Mouse (Mus musculus): ENCODE measurements around the gene Rassf1. TPM values are rescaled to one million over a fixed set of nuclear protein-coding genes. Genes with fewer than 3 reads are reported as not detected.

Rassf1 gene
- polyA plus RNA-seq, 1 experiment from 2014 or later, result 44.0 TPM

GRCm38 (mm10) chr9:107538711-107539110 lies 12.6 kb upstream of the Rassf1 start:
- Histone ChIP-seq H3K4me1 (ENCODE audit: control insufficient read depth, insufficient read depth, low read length) (peaks cover 34% of the 10 kb centered on the region), H3K36me3 (ENCODE audit: control insufficient read depth, insufficient read depth, low read length) (peaks cover 5% of the 10 kb centered on the region; the same call in 1 of the 2 replicates), H3K4me3 (ENCODE audit: low read depth, low read length) (no peak overlapping the region), H3K27ac (ENCODE audit: low read depth, low read length) (no peak overlapping the region), H3K27me3 (ENCODE audit: control insufficient read depth, insufficient read depth, low read length) (no peaks in the 10 kb centered on the region), H3K9me3 (ENCODE audit: control insufficient read depth, low read length) (no peaks in the 10 kb centered on the region), H3K4me2 (no peak overlapping the region), H3K9ac (ENCODE audit: low read length) (no peak overlapping the region)
- 97% methylated on average over 3 of the region's 3 CpGs for WGBS
- no peak for ATAC-seq (ENCODE audit: low FRiP score)
- DNase-seq (ENCODE audit: low spot score, missing footprints), result no peak

DNA sequence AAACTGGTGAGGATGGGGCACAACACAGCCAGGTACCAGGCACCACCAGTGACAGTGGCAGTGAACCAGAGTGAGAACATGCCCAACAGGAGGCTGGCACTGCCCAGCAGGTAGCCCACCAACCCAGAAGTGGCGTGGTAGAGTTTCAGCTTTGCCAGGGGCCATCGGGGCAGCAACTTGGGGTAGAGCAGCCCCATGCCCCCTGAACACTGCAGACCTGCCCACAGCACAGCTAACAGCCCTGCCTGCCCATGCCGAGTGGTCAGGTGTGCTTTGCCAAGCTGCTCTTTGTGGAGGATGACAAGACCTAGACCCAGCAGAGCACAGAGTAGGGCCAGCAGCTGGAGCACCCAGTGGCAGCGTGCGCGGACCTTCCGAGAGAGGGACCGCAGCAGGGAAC lies 11.4 kb upstream of the Rassf1 start:
- H3K27me3 ChIP-seq (ENCODE audit: control insufficient read depth, insufficient read depth, low read length), result no peaks in the 10 kb centered on the region
- H3K36me3 ChIP-seq (ENCODE audit: control insufficient read depth, insufficient read depth, low read length), result peaks cover 14% of the 10 kb centered on the region
- H3K4me2 ChIP-seq, result no peak overlapping the region
- no peak for DNase-seq (ENCODE audit: low spot score, missing footprints)
- WGBS, result 91% methylated on average over 8 of the region's 8 CpGs
- H3K4me3 ChIP-seq (ENCODE audit: low read depth, low read length), result no peak overlapping the region
- H3K9me3 ChIP-seq (ENCODE audit: control insufficient read depth, low read length), result no peaks in the 10 kb centered on the region
- H3K27ac ChIP-seq (ENCODE audit: low read depth, low read length), result no peak overlapping the region
- no peak overlapping the region for H3K9ac ChIP-seq (ENCODE audit: low read length)
- peaks cover 34% of the 10 kb centered on the region for H3K4me1 ChIP-seq (ENCODE audit: control insufficient read depth, insufficient read depth, low read length)
- ATAC-seq (ENCODE audit: low FRiP score), result no peak

- Histone ChIP-seq H3K27ac (ENCODE audit: low read depth, low read length) (no peak overlapping the region), H3K27me3 (ENCODE audit: control insufficient read depth, insufficient read depth, low read length) (no peaks in the 10 kb centered on the region), H3K36me3 (ENCODE audit: control insufficient read depth, insufficient read depth, low read length) (peaks cover 14% of the 10 kb centered on the region), H3K9me3 (ENCODE audit: control insufficient read depth, low read length) (no peaks in the 10 kb centered on the region), H3K9ac (ENCODE audit: low read length) (no peak overlapping the region), H3K4me3 (ENCODE audit: low read depth, low read length) (no peak overlapping the region), H3K4me1 (ENCODE audit: control insufficient read depth, insufficient read depth, low read length) (peaks cover 29% of the 10 kb centered on the region), H3K4me2 (no peak overlapping the region)
- ATAC-seq (ENCODE audit: low FRiP score), result no peak
- no peak for DNase-seq (ENCODE audit: low spot score, missing footprints)
- WGBS, result 85% methylated on average over 4 of the region's 4 CpGs
Observed at GRCm38 (mm10) chr9:107540420-107540819, 10.9 kb upstream of the Rassf1 start.

DNA sequence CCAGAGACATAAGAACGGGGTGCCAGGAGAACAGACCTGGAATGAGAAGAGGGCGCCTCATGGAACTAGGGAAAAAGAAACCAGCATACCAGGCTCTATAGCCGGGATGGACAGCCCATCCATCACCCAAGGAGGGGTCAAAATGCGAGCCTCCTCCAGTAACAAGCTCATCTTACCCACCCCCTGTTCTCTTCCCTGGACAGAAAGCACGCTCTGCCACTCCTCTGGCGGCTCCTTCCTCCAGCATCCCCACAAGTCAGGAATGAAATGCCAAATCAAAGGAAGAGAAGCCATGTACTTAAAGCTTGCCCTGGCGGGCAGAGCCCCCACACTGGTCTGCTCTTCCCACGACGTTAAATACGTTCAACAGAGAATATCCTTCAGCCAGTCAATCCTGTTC lies 10.3 kb upstream of the Rassf1 start:
- WGBS, result 41% methylated on average over 10 of the region's 10 CpGs
- ATAC-seq (ENCODE audit: low FRiP score) (no peak), DNase-seq (ENCODE audit: low spot score, missing footprints) (no peak)
- H3K9ac ChIP-seq (ENCODE audit: low read length), result peak overlapping the region; percentile 72
- peaks cover 23% of the 10 kb centered on the region for H3K4me1 ChIP-seq (ENCODE audit: control insufficient read depth, insufficient read depth, low read length)
- H3K9me3 ChIP-seq (ENCODE audit: control insufficient read depth, low read length), result no peaks in the 10 kb centered on the region
- no peak overlapping the region for H3K27ac ChIP-seq (ENCODE audit: low read depth, low read length)
- no peaks in the 10 kb centered on the region; the same call in 1 of the 2 replicates for H3K27me3 ChIP-seq (ENCODE audit: control insufficient read depth, insufficient read depth, low read length)
- H3K36me3 ChIP-seq (ENCODE audit: control insufficient read depth, insufficient read depth, low read length), result peaks cover 14% of the 10 kb centered on the region
- peak overlapping the region; percentile 71; the same call in 1 of the 2 replicates for H3K4me3 ChIP-seq (ENCODE audit: low read depth, low read length)
- peak overlapping the region; percentile 65 for H3K4me2 ChIP-seq

- ATAC-seq (ENCODE audit: low FRiP score) (peak; percentile 89), DNase-seq (ENCODE audit: low spot score, missing footprints) (peak; percentile 99)
- Histone ChIP-seq H3K4me3 (ENCODE audit: low read depth, low read length) (peak within 1 kb of the TSS; percentile 71), H3K36me3 (ENCODE audit: control insufficient read depth, insufficient read depth, low read length) (peaks cover 14% of the 10 kb centered on the region), H3K27ac (ENCODE audit: low read depth, low read length) (no peak within 1 kb of the TSS), H3K27me3 (ENCODE audit: control insufficient read depth, insufficient read depth, low read length) (no peaks in the 10 kb centered on the region; the same call in 1 of the 2 replicates), H3K4me2 (peak within 1 kb of the TSS; percentile 65), H3K9ac (ENCODE audit: low read length) (peak within 1 kb of the TSS; percentile 72), H3K4me1 (ENCODE audit: control insufficient read depth, insufficient read depth, low read length) (peaks cover 20% of the 10 kb centered on the region), H3K9me3 (ENCODE audit: control insufficient read depth, low read length) (no peaks in the 10 kb centered on the region)
- WGBS, result under 1% methylated on average over 46 of the region's 46 CpGs
Observed at GRCm38 (mm10) chr9:107541474-107542351, 9.6 kb upstream of the Rassf1 start, which contains the start of the genes Cyb561d2 and Nprl2. TSS of gene Cyb561d2 (minus strand) at chr9:107542193. TSS of gene Nprl2 (plus strand) at chr9:107542226.

GRCm38 (mm10) chr9:107542352-107542686 lies 9.0 kb upstream of the Rassf1 start:
- Histone ChIP-seq H3K9me3 (ENCODE audit: control insufficient read depth, low read length) (no peaks in the 10 kb centered on the region), H3K27ac (ENCODE audit: low read depth, low read length) (no peak overlapping the region), H3K4me3 (ENCODE audit: low read depth, low read length) (peak overlapping the region; percentile 71), H3K27me3 (ENCODE audit: control insufficient read depth, insufficient read depth, low read length) (no peaks in the 10 kb centered on the region; the same call in 1 of the 2 replicates), H3K9ac (ENCODE audit: low read length) (peak overlapping the region; percentile 72), H3K4me2 (peak overlapping the region; percentile 65), H3K4me1 (ENCODE audit: control insufficient read depth, insufficient read depth, low read length) (peaks cover 21% of the 10 kb centered on the region), H3K36me3 (ENCODE audit: control insufficient read depth, insufficient read depth, low read length) (peaks cover 14% of the 10 kb centered on the region)
- 1% methylated on average over 11 of the region's 11 CpGs for WGBS
- no peak for DNase-seq (ENCODE audit: low spot score, missing footprints)
- peak; percentile 8; the same call in 1 of the 2 replicates for ATAC-seq (ENCODE audit: low FRiP score)

DNA sequence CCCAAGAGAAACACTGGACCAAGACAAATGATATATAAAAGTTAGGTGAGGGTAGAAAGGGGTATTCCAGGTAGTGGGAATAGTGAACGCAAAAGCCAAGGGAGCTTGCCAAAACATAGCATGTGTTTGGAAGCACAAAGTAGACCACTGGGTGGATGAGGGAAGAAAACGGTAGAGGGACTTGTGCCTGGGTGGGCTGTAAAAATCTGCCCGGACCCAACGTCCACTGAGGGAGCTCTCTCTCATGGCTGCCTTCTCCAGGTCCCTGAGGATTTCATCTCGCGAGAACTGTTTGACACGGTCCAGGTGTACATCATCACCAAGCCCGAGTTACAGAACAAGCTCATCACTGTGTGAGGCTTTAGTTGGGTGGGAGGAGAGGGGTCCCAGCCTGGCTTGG lies 8.6 kb upstream of the Rassf1 start:
- peaks cover 25% of the 10 kb centered on the region for H3K4me1 ChIP-seq (ENCODE audit: control insufficient read depth, insufficient read depth, low read length)

DNA sequence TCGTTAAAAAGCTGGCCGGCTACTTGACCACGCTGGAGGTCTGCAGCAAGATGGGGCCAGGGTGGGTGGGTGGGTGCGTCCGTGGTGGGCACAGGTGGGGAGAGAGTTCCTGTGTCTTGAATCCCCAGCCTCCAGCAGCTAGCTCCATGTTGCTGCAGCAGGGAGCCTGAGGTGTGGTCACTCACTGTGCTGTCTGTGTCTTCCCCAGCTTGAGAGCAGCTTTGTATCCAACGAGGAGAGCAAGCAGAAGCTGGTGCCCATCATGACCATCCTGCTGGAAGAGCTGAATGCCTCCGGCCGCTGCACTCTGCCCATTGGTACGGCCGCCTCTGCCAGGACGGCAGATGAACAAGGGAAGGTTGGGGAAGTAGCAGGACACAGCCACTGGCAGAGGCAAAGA lies 8.1 kb upstream of the Rassf1 start:
- Histone ChIP-seq H3K27ac (ENCODE audit: low read depth, low read length) (no peak overlapping the region), H3K9me3 (ENCODE audit: control insufficient read depth, low read length) (no peaks in the 10 kb centered on the region), H3K4me2 (no peak overlapping the region), H3K36me3 (ENCODE audit: control insufficient read depth, insufficient read depth, low read length) (peaks cover 11% of the 10 kb centered on the region), H3K9ac (ENCODE audit: low read length) (no peak overlapping the region), H3K4me3 (ENCODE audit: low read depth, low read length) (no peak overlapping the region), H3K27me3 (ENCODE audit: control insufficient read depth, insufficient read depth, low read length) (no peaks in the 10 kb centered on the region; the same call in none of the 2 replicates), H3K4me1 (ENCODE audit: control insufficient read depth, insufficient read depth, low read length) (peaks cover 25% of the 10 kb centered on the region)
- 88% methylated on average over 11 of the region's 11 CpGs for WGBS
- no peak for ATAC-seq (ENCODE audit: low FRiP score)
- no peak for DNase-seq (ENCODE audit: low spot score, missing footprints)

More for the DNA sequence above, 8.6 kb upstream of the Rassf1 start:
- peak overlapping the region; percentile 71 for H3K4me3 ChIP-seq (ENCODE audit: low read depth, low read length)
- no peaks in the 10 kb centered on the region for H3K9me3 ChIP-seq (ENCODE audit: control insufficient read depth, low read length)
- H3K27ac ChIP-seq (ENCODE audit: low read depth, low read length), result no peak overlapping the region
- peak overlapping the region; percentile 65 for H3K4me2 ChIP-seq
- no peaks in the 10 kb centered on the region; the same call in 1 of the 2 replicates for H3K27me3 ChIP-seq (ENCODE audit: control insufficient read depth, insufficient read depth, low read length)
- WGBS, result 49% methylated on average over 8 of the region's 8 CpGs
- ATAC-seq (ENCODE audit: low FRiP score) (no peak), DNase-seq (ENCODE audit: low spot score, missing footprints) (no peak)
- peak overlapping the region; percentile 72 for H3K9ac ChIP-seq (ENCODE audit: low read length)
- H3K36me3 ChIP-seq (ENCODE audit: control insufficient read depth, insufficient read depth, low read length), result peaks cover 14% of the 10 kb centered on the region

DNA sequence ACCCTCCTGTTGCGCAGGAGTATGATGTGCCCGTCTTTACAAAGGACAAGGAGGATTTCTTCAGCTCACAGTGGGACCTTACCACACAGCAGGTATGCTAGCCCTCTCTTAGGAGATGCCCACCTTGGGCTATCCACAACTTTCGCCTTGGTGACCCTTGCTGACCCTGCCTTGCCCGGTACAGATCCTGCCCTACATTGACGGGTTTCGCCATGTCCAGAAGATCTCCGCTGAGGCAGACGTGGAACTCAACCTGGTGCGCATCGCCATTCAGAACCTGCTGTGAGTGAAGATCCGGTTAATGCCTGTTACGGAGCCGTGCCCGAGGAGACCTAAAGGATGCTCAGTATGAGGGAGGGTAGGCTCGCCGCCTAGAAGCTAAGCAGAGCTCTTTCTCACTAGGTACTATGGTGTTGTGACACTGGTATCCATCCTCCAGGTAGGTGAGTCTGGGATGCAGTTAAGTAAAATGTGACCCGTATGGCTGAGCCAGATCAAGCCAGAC lies 7.1 kb upstream of the Rassf1 start:
- Histone ChIP-seq H3K4me3 (ENCODE audit: low read depth, low read length) (no peak overlapping the region), H3K27ac (ENCODE audit: low read depth, low read length) (no peak overlapping the region), H3K27me3 (ENCODE audit: control insufficient read depth, insufficient read depth, low read length) (no peaks in the 10 kb centered on the region; the same call in none of the 2 replicates), H3K36me3 (ENCODE audit: control insufficient read depth, insufficient read depth, low read length) (peaks cover 9% of the 10 kb centered on the region), H3K9me3 (ENCODE audit: control insufficient read depth, low read length) (no peaks in the 10 kb centered on the region), H3K4me1 (ENCODE audit: control insufficient read depth, insufficient read depth, low read length) (peaks cover 25% of the 10 kb centered on the region), H3K4me2 (no peak overlapping the region), H3K9ac (ENCODE audit: low read length) (no peak overlapping the region)
- DNase-seq (ENCODE audit: low spot score, missing footprints), result no peak
- 96% methylated on average over 17 of the region's 17 CpGs for WGBS
- ATAC-seq (ENCODE audit: low FRiP score), result no peak

Measured in midbrain, embryonic 11.5 days (tissue).